Mouse (Mus musculus): ENCODE data around the gene Sirt4.

- TF ChIP-seq CTCF (IDR thresholded peaks at IDR 0.05; ENCODE audit: low read depth) (no peak), EP300 (IDR thresholded peaks at IDR 0.05; ENCODE audit: low read depth) (no peak)
These were observed at the start of gene Sirt4 for GRCm38 (mm10) chr5:115483947-115484920.
